Mouse (Mus musculus) liver, embryonic 13.5 days (tissue): ENCODE data around the gene Cisd3. TPM values are rescaled to one million over a fixed set of nuclear protein-coding genes. Genes with fewer than 3 reads are reported as not detected.
"Not testable (repeated sequence)": the region's sequence is repeated elsewhere in the genome, so short reads cannot be mapped to it uniquely, and the experiment has no call there.

ENCODE experiments used
- ATAC-seq: fragments of 200-750 bp; cut with Nextera tagmentation; 2 replicates; pipeline ENCODE4 v1.8.0; 2017; ENCODE audit warnings: low read depth, mild to moderate bottlenecking, moderate number of reproducible peaks, moderate library complexity
- DNase-seq: peaks from one replicate; pipeline ENCODE4 v3.0.0; 2022
- H3K27ac ChIP-seq: fragments of 300-500 bp; sonication (generic); 2 replicates; pipeline ENCODE4 v1.5.1; 2015; ENCODE audit warnings: moderate library complexity, mild to moderate bottlenecking, inconsistent platforms
- H3K27me3 ChIP-seq: fragments of 300-500 bp; sonication (generic); 2 replicates; pipeline ENCODE4 v1.6.1; 2015; ENCODE audit warnings: mild to moderate bottlenecking, inconsistent platforms
- H3K36me3 ChIP-seq: fragments of 300-500 bp; sonication (generic); 2 replicates; pipeline ENCODE4 v1.6.1; 2015; ENCODE audit warnings: mild to moderate bottlenecking, inconsistent platforms
- H3K4me1 ChIP-seq: fragments of 300-500 bp; sonication (generic); replicated peaks from 2 replicates; pipeline ENCODE4 v1.6.1; 2015; ENCODE audit warnings: inconsistent platforms
- H3K4me2 ChIP-seq: fragments of 300-500 bp; sonication (generic); 2 replicates; pipeline ENCODE4 v1.6.1; 2015; ENCODE audit warnings: inconsistent platforms, mild to moderate bottlenecking, moderate library complexity
- H3K4me3 ChIP-seq: fragments of 300-500 bp; sonication (generic); replicated peaks from 2 replicates; pipeline ENCODE4 v1.5.1; 2015; ENCODE audit warnings: mild to moderate bottlenecking, inconsistent platforms
- H3K9ac ChIP-seq: fragments of 300-500 bp; sonication (generic); 2 replicates; pipeline ENCODE4 v1.6.1; 2015; ENCODE audit warnings: mild to moderate bottlenecking, inconsistent platforms
- H3K9me3 ChIP-seq: fragments of 300-500 bp; sonication (generic); replicated peaks from 2 replicates; pipeline ENCODE4 v1.6.1; 2016; ENCODE audit warnings: inconsistent platforms
- WGBS: fragments of 180-500 bp; shearing (Covaris S2); methylation state at CpG from one replicate; pipeline ENCODE4 v1.1.7; 2015; ENCODE audit not compliant: insufficient replicate concordance; 5-methylcytosine and 5-hydroxymethylcytosine counted together
- polyA plus RNA-seq: library from polyadenylated mRNA; unstranded; fragments of >200 nt; fragmentation: Nextera tagmentation; extraction: Ambion mirVana; gene quantifications from 2 replicates; pipeline ENCODE4 v1.2.1, GENCODE M21; 2015

Gene Cisd3
- polyA plus RNA-seq: 11.7 and 13.3 TPM in 2 replicates

DNA sequence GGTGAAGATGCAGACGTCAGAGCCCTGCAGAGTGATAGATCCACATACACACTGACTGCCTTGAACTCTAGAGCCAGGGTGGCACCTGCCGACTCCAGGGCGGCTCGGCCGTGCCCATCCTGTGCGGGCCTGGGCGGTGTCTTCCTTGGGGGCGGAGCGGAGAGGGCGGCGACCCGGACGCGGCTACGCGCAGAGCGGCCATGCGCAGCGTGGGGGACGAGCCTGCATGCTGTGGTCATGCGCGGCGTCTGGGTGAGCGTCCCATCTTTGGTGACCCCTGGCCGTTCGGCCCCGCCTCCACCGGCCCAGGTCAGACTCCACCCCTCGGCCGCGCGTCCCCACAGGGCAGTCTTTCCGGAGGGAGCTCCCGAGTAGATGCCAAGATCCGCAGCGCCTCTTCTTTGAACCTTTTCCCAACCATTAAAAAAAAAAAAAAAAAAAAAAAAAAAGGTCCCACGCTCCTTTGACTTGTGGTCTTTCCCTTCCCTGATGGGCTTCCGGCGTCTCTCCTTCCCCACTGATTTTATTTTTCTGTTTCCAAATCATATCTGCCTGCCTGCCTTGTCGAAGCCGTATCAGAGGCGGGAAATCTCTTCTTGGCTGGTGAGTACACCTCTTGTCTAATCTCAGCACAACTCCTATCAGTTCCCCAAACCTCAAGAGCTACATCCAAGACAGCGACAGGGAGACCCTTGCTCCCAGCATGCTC lies at the start of gene Cisd3:
Cisd3 (plus strand) TSS at position 214 of the 709 bp plus-strand sequence.
- peak within 1 kb of the TSS; percentile 41; the same call in 1 of the 2 replicates for H3K9ac ChIP-seq
- peaks cover 25% of the 10 kb centered on the region for H3K4me1 ChIP-seq
- H3K4me3 ChIP-seq: peak within 1 kb of the TSS; percentile 40
- H3K36me3 ChIP-seq: peaks cover 14% of the 10 kb centered on the region; the same call in 1 of the 2 replicates
- no peaks in the 10 kb centered on the region for H3K9me3 ChIP-seq
- WGBS: under 1% methylated on average over 43 of the region's 43 CpGs
- peak; percentile 81 for ATAC-seq
- peak within 1 kb of the TSS; percentile 62 for H3K4me2 ChIP-seq
- DNase-seq: peak; percentile 74
- H3K27me3 ChIP-seq: peaks cover 28% of the 10 kb centered on the region
- no peak within 1 kb of the TSS; the same call in 1 of the 2 replicates for H3K27ac ChIP-seq

GRCm38 (mm10) chr11:97641668-97642067 lies 44.0 kb upstream of the Cisd3 start:
- Histone ChIP-seq H3K27me3 (peaks cover 13% of the 10 kb centered on the region; the same call in 1 of the 2 replicates), H3K27ac (no peak overlapping the region), H3K9ac (no peak overlapping the region), H3K4me2 (no peak overlapping the region), H3K36me3 (no peaks in the 10 kb centered on the region), H3K9me3 (no peaks in the 10 kb centered on the region), H3K4me1 (no peaks in the 10 kb centered on the region), H3K4me3 (no peak overlapping the region)
- ATAC-seq: no peak
- WGBS: 23% methylated on average over 8 of the region's 8 CpGs
- no peak for DNase-seq

DNA sequence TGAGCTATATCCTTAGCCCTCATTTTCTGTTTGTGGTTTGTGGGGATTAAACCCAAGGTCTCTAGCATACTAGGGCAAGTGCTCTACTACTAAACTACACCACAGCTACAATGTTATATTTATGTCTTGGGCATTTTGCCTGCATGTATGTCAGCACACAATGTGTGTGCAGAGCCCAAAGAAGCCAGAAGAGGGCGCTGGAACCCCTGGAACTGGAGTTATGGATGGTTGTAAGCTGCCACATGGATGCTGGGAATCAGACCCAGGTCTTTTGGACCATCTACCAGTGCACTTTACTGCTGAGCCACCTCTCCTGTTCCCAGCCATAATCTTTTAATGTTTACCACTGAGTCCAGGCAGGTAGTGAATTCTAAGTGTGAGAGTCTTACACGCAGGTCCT lies 42.9 kb upstream of the Cisd3 start:
- H3K27ac ChIP-seq: no peak overlapping the region
- H3K36me3 ChIP-seq: no peaks in the 10 kb centered on the region

GRCm38 (mm10) chr11:97643380-97644055 lies 42.1 kb upstream of the Cisd3 start:
- Histone ChIP-seq H3K4me1 (no peaks in the 10 kb centered on the region), H3K4me2 (no peak overlapping the region), H3K27me3 (peaks cover 8% of the 10 kb centered on the region; the same call in 1 of the 2 replicates), H3K4me3 (no peak overlapping the region), H3K9me3 (no peaks in the 10 kb centered on the region), H3K9ac (no peak overlapping the region), H3K27ac (no peak overlapping the region), H3K36me3 (no peaks in the 10 kb centered on the region)
- ATAC-seq (no peak), DNase-seq (no peak)
- 56% methylated on average over 8 of the region's 8 CpGs for WGBS

More for the DNA sequence above, 42.9 kb upstream of the Cisd3 start:
- Histone ChIP-seq H3K4me2 (no peak overlapping the region), H3K9ac (no peak overlapping the region), H3K4me1 (no peaks in the 10 kb centered on the region), H3K4me3 (no peak overlapping the region), H3K27me3 (peaks cover 11% of the 10 kb centered on the region; the same call in 1 of the 2 replicates), H3K9me3 (no peaks in the 10 kb centered on the region)
- DNase-seq (no peak), ATAC-seq (no peak)
- WGBS: 39% methylated on average over 2 of the region's 2 CpGs

- Histone ChIP-seq H3K4me2 (no peak overlapping the region), H3K36me3 (no peaks in the 10 kb centered on the region), H3K27ac (no peak overlapping the region), H3K9ac (no peak overlapping the region), H3K27me3 (peaks cover 8% of the 10 kb centered on the region; the same call in 1 of the 2 replicates), H3K4me3 (no peak overlapping the region), H3K4me1 (no peaks in the 10 kb centered on the region), H3K9me3 (no peaks in the 10 kb centered on the region)
- WGBS: 5% methylated on average over 6 of the region's 6 CpGs
- no peak for DNase-seq
- ATAC-seq: no peak
Measured at GRCm38 (mm10) chr11:97644834-97645233, 40.8 kb upstream of the Cisd3 start.

DNA sequence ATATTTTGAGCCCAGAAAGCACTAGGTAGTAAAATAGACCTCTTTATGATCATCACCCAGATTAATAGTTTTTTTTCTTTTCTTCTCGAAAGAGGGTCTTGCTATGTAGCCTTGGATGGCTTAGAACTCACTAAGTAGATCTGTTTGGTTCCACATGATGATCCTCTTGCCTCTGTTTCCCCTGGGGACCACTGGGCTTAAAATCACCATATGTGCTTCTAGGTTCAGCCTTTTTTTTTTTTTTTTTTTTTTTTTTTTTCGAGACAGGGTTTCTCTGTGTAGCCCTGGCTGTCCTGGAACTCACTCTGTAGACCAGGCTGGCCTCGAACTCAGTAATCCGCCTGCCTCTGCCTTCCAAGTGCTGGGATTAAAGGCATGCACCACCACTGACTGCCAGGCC lies 37.1 kb upstream of the Cisd3 start:
- H3K4me1 ChIP-seq, H3K9ac ChIP-seq, H3K4me2 ChIP-seq, H3K9me3 ChIP-seq, H3K27me3 ChIP-seq, H3K27ac ChIP-seq, H3K4me3 ChIP-seq, ATAC-seq, DNase-seq, H3K36me3 ChIP-seq: not testable (repeated sequence)
- 55% methylated on average over 4 of the region's 4 CpGs for WGBS

- WGBS: 59% methylated on average over 5 of the region's 5 CpGs
- H3K4me3 ChIP-seq: no peak overlapping the region
- H3K27ac ChIP-seq: no peak overlapping the region
- 0 out of 2 replicates have a peak, but pooled peaks cover 2% of the 10 kb centered on the region for H3K27me3 ChIP-seq
- ATAC-seq: no peak
- no peaks in the 10 kb centered on the region for H3K9me3 ChIP-seq
- no peaks in the 10 kb centered on the region for H3K36me3 ChIP-seq
- no peak overlapping the region for H3K4me2 ChIP-seq
- DNase-seq: no peak
- no peaks in the 10 kb centered on the region for H3K4me1 ChIP-seq
- no peak overlapping the region for H3K9ac ChIP-seq
Measured at GRCm38 (mm10) chr11:97650341-97650740, 35.3 kb upstream of the Cisd3 start.

DNA sequence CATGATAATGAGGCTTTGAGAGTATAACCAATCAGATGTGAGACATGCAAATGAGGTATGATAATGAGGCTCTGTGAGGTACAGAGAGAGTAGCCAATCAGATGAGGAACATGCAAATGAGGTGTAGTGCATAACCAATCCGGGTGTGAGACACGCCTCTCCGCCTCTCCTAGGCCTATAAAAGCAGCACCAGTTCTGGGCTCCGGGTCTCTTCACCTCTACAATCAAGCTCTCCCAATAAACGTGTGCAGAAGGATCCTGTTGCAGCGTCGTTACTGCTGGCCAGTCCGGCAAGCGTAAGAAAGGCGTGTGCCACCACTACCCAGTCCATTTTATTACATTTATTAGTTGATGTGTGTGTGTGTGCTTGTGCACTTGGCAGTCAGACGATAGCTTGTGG lies 32.2 kb upstream of the Cisd3 start:
- H3K4me3 ChIP-seq, H3K4me2 ChIP-seq, H3K4me1 ChIP-seq, ATAC-seq, DNase-seq, H3K27ac ChIP-seq, H3K9me3 ChIP-seq, H3K9ac ChIP-seq, H3K27me3 ChIP-seq, H3K36me3 ChIP-seq: not testable (repeated sequence)
- 82% methylated on average over 11 of the region's 11 CpGs for WGBS

GRCm38 (mm10) chr11:97654210-97654609 lies 31.4 kb upstream of the Cisd3 start:
- Histone ChIP-seq H3K36me3 (no peaks in the 10 kb centered on the region), H3K9me3 (no peaks in the 10 kb centered on the region), H3K4me1 (peaks cover 7% of the 10 kb centered on the region), H3K9ac (no peak overlapping the region), H3K4me2 (no peak overlapping the region), H3K4me3 (no peak overlapping the region), H3K27ac (no peak overlapping the region), H3K27me3 (peaks cover 14% of the 10 kb centered on the region)
- no peak for DNase-seq
- no peak for ATAC-seq
- WGBS: 69% methylated on average over 2 of the region's 2 CpGs

DNA sequence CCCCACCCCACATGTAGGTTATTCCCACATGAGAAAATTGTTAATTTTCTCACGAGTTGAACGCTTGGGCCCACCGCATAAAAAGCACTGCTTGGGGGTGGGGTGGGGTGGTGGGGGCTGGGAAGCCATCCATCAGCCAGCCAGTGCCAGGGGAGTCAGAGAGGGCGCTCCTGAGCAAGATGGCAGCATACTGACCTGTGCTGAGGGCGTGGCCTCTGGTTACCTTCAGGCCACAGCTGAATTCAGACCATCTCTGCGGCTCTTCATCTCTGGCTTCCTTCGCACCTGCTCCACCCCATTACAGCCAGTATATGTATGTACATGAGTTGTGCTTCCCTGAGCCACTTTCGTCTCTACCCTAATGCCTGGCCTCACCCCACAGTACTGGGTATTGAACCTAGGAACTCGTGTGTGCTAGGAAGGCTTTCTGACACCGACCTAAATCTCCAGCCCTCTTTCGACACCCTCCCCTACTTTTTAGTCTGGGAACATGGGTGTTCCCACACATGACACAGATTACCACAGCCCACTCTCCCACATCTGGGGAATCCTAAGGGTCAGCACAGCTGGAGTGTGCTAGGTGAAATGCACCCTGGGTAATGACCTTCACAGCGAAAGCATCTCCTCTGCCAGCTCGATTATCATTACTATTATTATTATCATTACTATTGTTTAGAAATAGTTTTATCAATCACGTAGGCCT lies 29.2 kb upstream of the Cisd3 start:
- no peaks in the 10 kb centered on the region for H3K9me3 ChIP-seq
- no peak for ATAC-seq
- WGBS: 67% methylated on average over 14 of the region's 14 CpGs
- H3K27me3 ChIP-seq: peaks cover 34% of the 10 kb centered on the region
- no peak overlapping the region for H3K4me3 ChIP-seq
- no peak overlapping the region for H3K4me2 ChIP-seq
- no peak for DNase-seq
- H3K36me3 ChIP-seq: no peaks in the 10 kb centered on the region
- no peak overlapping the region for H3K27ac ChIP-seq
- H3K4me1 ChIP-seq: peaks cover 26% of the 10 kb centered on the region
- no peak overlapping the region for H3K9ac ChIP-seq

GRCm38 (mm10) chr11:97657184-97657945 lies 28.3 kb upstream of the Cisd3 start:
- no peak overlapping the region for H3K4me2 ChIP-seq
- peaks cover 35% of the 10 kb centered on the region for H3K4me1 ChIP-seq
- no peaks in the 10 kb centered on the region for H3K9me3 ChIP-seq
- H3K9ac ChIP-seq: no peak overlapping the region
- WGBS: 49% methylated on average over 5 of the region's 6 CpGs
- H3K27ac ChIP-seq: no peak overlapping the region
- no peak for ATAC-seq
- no peaks in the 10 kb centered on the region for H3K36me3 ChIP-seq
- DNase-seq: no peak
- H3K4me3 ChIP-seq: no peak overlapping the region
- peaks cover 44% of the 10 kb centered on the region for H3K27me3 ChIP-seq
